Mouse (Mus musculus) forebrain, embryonic 16.5 days (tissue): ENCODE results near the gene Ciart. TPM values are rescaled to one million over a fixed set of nuclear protein-coding genes. Genes with fewer than 3 reads are reported as not detected.
"Not testable (repeated sequence)": the region's sequence is repeated elsewhere in the genome, so short reads cannot be mapped to it uniquely, and the experiment has no call there.

ENCODE experiments used
- ATAC-seq: fragments of 200-750 bp; cut with Nextera tagmentation; 2 replicates; pipeline ENCODE4 v1.8.0; 2017; ENCODE audit warnings: mild to moderate bottlenecking, moderate library complexity
- H3K27ac ChIP-seq: fragments of 300-500 bp; sonication (generic); 2 replicates; pipeline ENCODE4 v1.5.1; 2014; ENCODE audit warnings: low read length, control low read depth
- H3K27me3 ChIP-seq: fragments of 300-500 bp; sonication (generic); replicated peaks from 2 replicates; pipeline ENCODE4 v1.6.1; 2014; ENCODE audit warnings: low read length; ENCODE audit not compliant: control insufficient read depth, insufficient read depth
- H3K36me3 ChIP-seq: fragments of 300-500 bp; sonication (generic); 2 replicates; pipeline ENCODE4 v1.6.1; 2014; ENCODE audit not compliant: control insufficient read depth, insufficient read depth
- H3K4me1 ChIP-seq: fragments of 300-500 bp; sonication (generic); replicated peaks from 2 replicates; pipeline ENCODE4 v1.6.1; 2014; ENCODE audit warnings: low read length; ENCODE audit not compliant: control insufficient read depth, insufficient read depth
- H3K4me2 ChIP-seq: fragments of 300-500 bp; sonication (generic); 2 replicates; pipeline ENCODE4 v1.6.1; 2014; ENCODE audit warnings: mild to moderate bottlenecking, low read length, control low read depth
- H3K4me3 ChIP-seq: fragments of 300-500 bp; sonication (generic); replicated peaks from 2 replicates; pipeline ENCODE4 v1.5.1; 2014; ENCODE audit warnings: mild to moderate bottlenecking, low read length, control low read depth
- H3K9ac ChIP-seq: fragments of 300-500 bp; sonication (generic); replicated peaks from 2 replicates; pipeline ENCODE4 v1.6.1; 2014; ENCODE audit warnings: low read depth, low read length, control low read depth
- H3K9me3 ChIP-seq: fragments of 300-500 bp; sonication (generic); 2 replicates; pipeline ENCODE4 v1.6.1; 2016; ENCODE audit warnings: low read length; ENCODE audit not compliant: control insufficient read depth
- WGBS: fragments of 180-500 bp; shearing (Covaris S2); extraction: QIAGEN DNeasy Blood & Tissue Kit; methylation state at CpG from one replicate; pipeline ENCODE4 v1.1.7; 2014; 5-methylcytosine and 5-hydroxymethylcytosine counted together
- polyA plus RNA-seq: library from polyadenylated mRNA; unstranded; fragments of >200 nt; fragmentation: Nextera tagmentation; extraction: Ambion mirVana; gene quantifications from 2 replicates; pipeline ENCODE4 v1.2.1, GENCODE M21; 2015

The Ciart gene
- polyA plus RNA-seq, 1 experiment from 2014 or later = 4.1 TPM

- not testable (repeated sequence) for H3K9me3 ChIP-seq, H3K27me3 ChIP-seq, H3K27ac ChIP-seq, H3K4me1 ChIP-seq, ATAC-seq, H3K4me2 ChIP-seq, H3K4me3 ChIP-seq, H3K36me3 ChIP-seq, H3K9ac ChIP-seq
- 93% methylated on average over 7 of the region's 7 CpGs for WGBS
These were observed 41.4 kb upstream of the Ciart start for GRCm38 (mm10) chr3:95923429-95923828.

- H3K27me3 ChIP-seq, H3K4me2 ChIP-seq, H3K36me3 ChIP-seq, H3K27ac ChIP-seq, H3K9me3 ChIP-seq, H3K4me3 ChIP-seq, ATAC-seq, H3K4me1 ChIP-seq, H3K9ac ChIP-seq: not testable (repeated sequence)
- 63% methylated on average over 2 of the region's 2 CpGs for WGBS
These were observed 38.5 kb upstream of the Ciart start for GRCm38 (mm10) chr3:95920532-95920931.

GRCm38 (mm10) chr3:95916760-95917159 is 34.7 kb upstream of the Ciart start:
- H3K9ac ChIP-seq = no peak overlapping the region
- H3K27me3 ChIP-seq = no peaks in the 10 kb centered on the region
- no peak for ATAC-seq
- no peak overlapping the region for H3K4me3 ChIP-seq
- H3K27ac ChIP-seq = no peak overlapping the region
- no peak overlapping the region for H3K4me2 ChIP-seq
- no peaks in the 10 kb centered on the region for H3K9me3 ChIP-seq
- H3K4me1 ChIP-seq = no peaks in the 10 kb centered on the region
- no peaks in the 10 kb centered on the region for H3K36me3 ChIP-seq
- WGBS = 80% methylated on average over 7 of the region's 7 CpGs

GRCm38 (mm10) chr3:95914706-95915105 is 32.7 kb upstream of the Ciart start:
- H3K36me3 ChIP-seq = no peaks in the 10 kb centered on the region
- WGBS = 94% methylated on average over 4 of the region's 4 CpGs
- H3K9me3 ChIP-seq = no peaks in the 10 kb centered on the region
- H3K4me3 ChIP-seq = no peak overlapping the region
- no peaks in the 10 kb centered on the region for H3K27me3 ChIP-seq
- ATAC-seq = no peak
- H3K27ac ChIP-seq = no peak overlapping the region
- no peak overlapping the region for H3K4me2 ChIP-seq
- H3K9ac ChIP-seq = no peak overlapping the region
- H3K4me1 ChIP-seq = no peaks in the 10 kb centered on the region

- Histone ChIP-seq H3K9ac (no peak overlapping the region), H3K4me1 (peaks cover 31% of the 10 kb centered on the region), H3K9me3 (no peaks in the 10 kb centered on the region), H3K36me3 (no peaks in the 10 kb centered on the region), H3K27ac (no peak overlapping the region), H3K4me3 (no peak overlapping the region), H3K27me3 (no peaks in the 10 kb centered on the region), H3K4me2 (no peak overlapping the region)
- 39% methylated on average over 4 of the region's 4 CpGs for WGBS
- no peak for ATAC-seq
These were observed 25.6 kb upstream of the Ciart start for GRCm38 (mm10) chr3:95907613-95908012.

- H3K4me3 ChIP-seq = peak overlapping the region; percentile 14; the same call in 1 of the 2 replicates
- ATAC-seq = no peak
- WGBS = under 1% methylated on average over 12 of the region's 12 CpGs
These were observed 24.8 kb upstream of the Ciart start for GRCm38 (mm10) chr3:95906860-95907259.

GRCm38 (mm10) chr3:95905940-95906492 is 24.0 kb upstream of the Ciart start:
- no peaks in the 10 kb centered on the region for H3K27me3 ChIP-seq
- peak overlapping the region; percentile 73 for H3K4me2 ChIP-seq
- H3K9me3 ChIP-seq = no peaks in the 10 kb centered on the region
- no peaks in the 10 kb centered on the region for H3K36me3 ChIP-seq
- 0% methylated on average over 12 of the region's 12 CpGs for WGBS
- H3K4me3 ChIP-seq = peak overlapping the region; percentile 40; the same call in 1 of the 2 replicates
- ATAC-seq = no peak
- H3K27ac ChIP-seq = no peak overlapping the region
- peaks cover 31% of the 10 kb centered on the region for H3K4me1 ChIP-seq
- H3K9ac ChIP-seq = peak overlapping the region; percentile 58; the same call in 1 of the 2 replicates

More at GRCm38 (mm10) chr3:95906860-95907259, 24.8 kb upstream of the Ciart start:
- H3K36me3 ChIP-seq = no peaks in the 10 kb centered on the region
- no peaks in the 10 kb centered on the region for H3K9me3 ChIP-seq
- H3K4me2 ChIP-seq = peak overlapping the region; percentile 73
- no peak overlapping the region for H3K27ac ChIP-seq
- no peak overlapping the region for H3K9ac ChIP-seq
- no peaks in the 10 kb centered on the region for H3K27me3 ChIP-seq
- peaks cover 31% of the 10 kb centered on the region for H3K4me1 ChIP-seq

GRCm38 (mm10) chr3:95905146-95905939 is 23.3 kb upstream of the Ciart start:
- Histone ChIP-seq H3K9me3 (no peaks in the 10 kb centered on the region), H3K4me2 (peak overlapping the region; percentile 73), H3K4me1 (peaks cover 31% of the 10 kb centered on the region), H3K4me3 (peak overlapping the region; percentile 40), H3K27me3 (no peaks in the 10 kb centered on the region), H3K27ac (no peak overlapping the region), H3K9ac (peak overlapping the region; percentile 58), H3K36me3 (no peaks in the 10 kb centered on the region)
- under 1% methylated on average over 18 of the region's 18 CpGs for WGBS
- peak; percentile 48 for ATAC-seq

GRCm38 (mm10) chr3:95904568-95904967 is 22.5 kb upstream of the Ciart start, which contains the start of gene Car14:
TSS of gene Car14 (minus strand) at chr3:95904691.
- 2% methylated on average over 15 of the region's 15 CpGs for WGBS

More at GRCm38 (mm10) chr3:95904568-95904967, 22.5 kb upstream of the Ciart start, which contains the start of gene Car14:
- ATAC-seq = 0 out of 2 replicates have a peak, but pooled peaks have one; percentile 11
- Histone ChIP-seq H3K4me3 (peak within 1 kb of the TSS; percentile 40), H3K36me3 (no peaks in the 10 kb centered on the region), H3K9ac (peak within 1 kb of the TSS; percentile 58), H3K27me3 (no peaks in the 10 kb centered on the region), H3K4me1 (peaks cover 31% of the 10 kb centered on the region), H3K27ac (no peak within 1 kb of the TSS), H3K4me2 (peak within 1 kb of the TSS; percentile 73), H3K9me3 (no peaks in the 10 kb centered on the region)
